Comparison of ENCODE assay signal across 11 mouse cellular contexts in genomic region chr13:113595987-113596386, GRCm38 (mm10). TPM values are rescaled to one million over a fixed set of nuclear protein-coding genes. Genes with fewer than 3 reads are reported as not detected.
DNase-seq lines count a peak whose midpoint lies in the region; ATAC-seq and TF ChIP-seq lines count a peak whose summit lies in the region.
"Had no signal": no experiment of that assay in that cellular context is flagged by ENCODE, and none has a peak within 500 bp of the region (broad histone marks: within the 10 kb centered on the region; RNA-seq: fewer than 3 reads in every experiment).

No protein-coding gene starts in this region.

- ATAC-seq in kidney, embryonic 15.5 days (replicated peaks; ENCODE audit: low FRiP score): no peak
- peak; percentile 26; the same call in 1 of the 2 replicates for ATAC-seq in limb, embryonic 13.5 days (ENCODE audit: low FRiP score, low read depth)

- no peak overlapping the region for H3K4me2 ChIP-seq in kidney, embryonic 15.5 days
- peak overlapping the region; percentile 31 for H3K4me2 ChIP-seq in limb, embryonic 13.5 days (replicated peaks)
- H3K4me2 ChIP-seq: hindbrain, embryonic 15.5 days; liver, embryonic 13.5 days had no signal

- no peaks in the 10 kb centered on the region for H3K9me3 ChIP-seq in kidney, embryonic 15.5 days (replicated peaks)
- H3K9me3 ChIP-seq in limb, embryonic 13.5 days: no peaks in the 10 kb centered on the region
- H3K9me3 ChIP-seq: hindbrain, embryonic 15.5 days; liver, embryonic 13.5 days had no signal

- H3K9ac ChIP-seq in kidney, embryonic 15.5 days: no peak overlapping the region
- H3K9ac ChIP-seq in limb, embryonic 13.5 days: peak overlapping the region; percentile 26; the same call in 1 of the 2 replicates
- H3K9ac ChIP-seq: hindbrain, embryonic 15.5 days; liver, embryonic 13.5 days had no signal

- no peak for TF ChIP-seq CTCF in brain, embryonic 14.5 days (IDR thresholded peaks at IDR 0.05; ENCODE audit: borderline replicate concordance, extremely low read depth, insufficient read depth, insufficient read length)
- no peak for TF ChIP-seq CTCF in cerebellum, adult 2 months (IDR thresholded peaks at IDR 0.05; ENCODE audit: borderline replicate concordance, insufficient read depth, low read depth, low read length)

- DNase-seq in kidney, adult 11 months: no peak
- DNase-seq in brain, embryonic 14.5 days (ENCODE audit: low read depth): peak; percentile 52
- peak; percentile 75 to 82 for DNase-seq in cerebellum, adult 2 months
- DNase-seq in retina, postnatal 1 day: no peak
- DNase-seq in layer of hippocampus, adult 9-11 months: no peak
- DNase-seq: adrenal gland, postnatal 36 days; liver, embryonic 13.5 days; thymus, postnatal 4 days had no signal

- no peaks in the 10 kb centered on the region for H3K27me3 ChIP-seq in kidney, embryonic 15.5 days
- H3K27me3 ChIP-seq in cerebellum, adult 2 months (ENCODE audit: control insufficient read depth, insufficient read depth, low read length): no peaks in the 10 kb centered on the region
- H3K27me3 ChIP-seq in limb, embryonic 13.5 days: no peaks in the 10 kb centered on the region
- H3K27me3 ChIP-seq: hindbrain, embryonic 15.5 days; liver, embryonic 13.5 days had no signal

- H3K4me1 ChIP-seq in kidney, embryonic 15.5 days: peaks cover 52% of the 10 kb centered on the region
- peaks cover 35% of the 10 kb centered on the region for H3K4me1 ChIP-seq in cerebellum, adult 2 months (ENCODE audit: control insufficient read depth, insufficient read depth, low read length)
- H3K4me1 ChIP-seq in limb, embryonic 13.5 days: peaks cover 60% of the 10 kb centered on the region

- 65% methylated on average over 8 of the region's 8 CpGs for WGBS in kidney, embryonic 15.5 days
- WGBS in cerebellum, adult 2 months: 5% methylated on average over 8 of the region's 8 CpGs
- WGBS in limb, embryonic 13.5 days: 54% methylated on average over 8 of the region's 8 CpGs

- no peak for TF ChIP-seq POLR2A in brain, embryonic 14.5 days (IDR thresholded peaks at IDR 0.05; ENCODE audit: borderline replicate concordance, extremely low read depth, insufficient read depth, insufficient read length, poor library complexity, severe bottlenecking)
- no peak for TF ChIP-seq POLR2A in cerebellum, adult 2 months (IDR thresholded peaks at IDR 0.05; ENCODE audit: borderline replicate concordance, insufficient read depth, low read length)

- 0 out of 2 replicates have a peak overlapping the region, but pooled peaks have one; percentile 13 for H3K27ac ChIP-seq in kidney, embryonic 15.5 days
- peak overlapping the region; percentile 87 for H3K27ac ChIP-seq in cerebellum, adult 2 months (ENCODE audit: insufficient read depth, low read length)
- peak overlapping the region; percentile 69; the same call in 1 of the 2 replicates for H3K27ac ChIP-seq in limb, embryonic 13.5 days
- H3K27ac ChIP-seq: hindbrain, embryonic 15.5 days; liver, embryonic 13.5 days had no signal

- H3K4me3 ChIP-seq in kidney, embryonic 15.5 days (replicated peaks): no peak overlapping the region
- H3K4me3 ChIP-seq in cerebellum, adult 2 months (replicated peaks; ENCODE audit: insufficient read depth, low read depth, low read length): peak overlapping the region; percentile 41
- H3K4me3 ChIP-seq in limb, embryonic 13.5 days: no peak overlapping the region
- H3K4me3 ChIP-seq: hindbrain, embryonic 15.5 days; liver, embryonic 13.5 days had no signal

- H3K36me3 ChIP-seq in kidney, embryonic 15.5 days: peaks cover 35% of the 10 kb centered on the region
- H3K36me3 ChIP-seq in limb, embryonic 13.5 days: peaks cover 31% of the 10 kb centered on the region

RNA-seq across cellular contexts. Expression of gene Snx18, which starts 22.4 kb away (rescaled TPM):
- 31.3 and 32.0 TPM in 2 replicates for polyA plus RNA-seq in kidney, embryonic 15.5 days (2015; fragmentation: Nextera tagmentation; extraction: Ambion mirVana)
- 9.5 and 14.2 TPM in 2 replicates for polyA plus RNA-seq in brain, embryonic 14.5 days (2012; rRNA removed)
- 16.4 and 17.0 TPM in 2 replicates for polyA plus RNA-seq in cerebellum, adult 2 months (2012; rRNA removed)
- polyA plus RNA-seq in limb, embryonic 13.5 days (2015; fragmentation: Nextera tagmentation; extraction: Ambion mirVana): 23.2 and 23.5 TPM in 2 replicates

Comparison
In these comparisons a context has a peak if more than half of its experiments do, and no peak if none do; other contexts are left out.
1. H3K27ac ChIP-seq: peak in every context shown above with its lines; median percentile 87 in cerebellum, adult 2 months; 69 in limb, embryonic 13.5 days; 13 in kidney, embryonic 15.5 days.
2. DNase-seq: peak in brain, embryonic 14.5 days (single experiment) and cerebellum, adult 2 months (2 of 2); none in kidney, adult 11 months (single experiment), retina, postnatal 1 day (single experiment) and layer of hippocampus, adult 9-11 months (single experiment).